Mouse (Mus musculus): Measurements from ENCODE around the gene Pard3.

The Pard3 gene

DNA sequence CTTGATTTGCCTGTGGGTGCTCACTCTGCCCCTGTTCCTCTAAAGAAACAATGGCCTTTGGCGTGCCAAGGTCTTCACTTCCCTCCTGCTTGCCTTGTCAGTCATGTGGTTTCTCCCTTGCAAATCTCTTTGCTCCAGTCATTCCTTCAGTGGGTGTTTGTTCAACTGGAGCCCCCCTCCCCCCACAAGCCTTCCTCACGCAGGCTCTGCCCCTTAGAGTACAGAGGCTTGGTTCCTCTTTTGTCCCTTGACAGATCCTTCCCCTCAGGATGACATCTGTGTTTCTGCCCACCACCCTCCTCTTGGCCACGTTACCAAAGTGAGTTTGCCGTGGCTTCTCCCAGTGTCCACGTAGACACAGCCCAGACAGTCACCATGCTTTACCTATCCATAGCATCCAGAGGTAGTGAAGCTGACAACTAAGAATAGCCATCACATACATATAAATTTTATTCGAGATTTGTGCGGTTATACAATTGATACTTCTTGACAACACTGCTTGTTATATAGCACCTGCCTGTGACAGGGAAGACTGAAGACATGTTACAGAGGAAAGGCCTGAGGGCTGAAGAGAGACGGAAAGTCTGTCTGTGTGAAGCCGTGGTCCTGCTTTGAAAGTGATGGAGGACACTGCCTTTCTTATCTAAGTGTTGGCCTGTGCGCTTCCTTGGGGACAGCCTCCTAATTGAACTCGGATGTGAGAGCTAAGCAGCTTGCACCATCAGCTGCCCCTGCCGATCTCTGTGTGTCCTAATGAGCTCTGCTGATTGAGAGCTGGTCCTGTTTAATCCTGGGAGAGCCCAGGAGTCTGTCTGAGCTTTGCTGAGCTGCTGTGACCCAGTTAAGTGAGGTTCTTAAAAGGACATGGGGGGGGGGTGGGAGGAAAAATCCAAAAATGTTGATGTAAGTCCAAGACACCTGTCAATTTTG is 266.8 kb downstream of the Pard3 start:
- in situ Hi-C loops (cut with MboI, MseI) = no loop called here

DNA sequence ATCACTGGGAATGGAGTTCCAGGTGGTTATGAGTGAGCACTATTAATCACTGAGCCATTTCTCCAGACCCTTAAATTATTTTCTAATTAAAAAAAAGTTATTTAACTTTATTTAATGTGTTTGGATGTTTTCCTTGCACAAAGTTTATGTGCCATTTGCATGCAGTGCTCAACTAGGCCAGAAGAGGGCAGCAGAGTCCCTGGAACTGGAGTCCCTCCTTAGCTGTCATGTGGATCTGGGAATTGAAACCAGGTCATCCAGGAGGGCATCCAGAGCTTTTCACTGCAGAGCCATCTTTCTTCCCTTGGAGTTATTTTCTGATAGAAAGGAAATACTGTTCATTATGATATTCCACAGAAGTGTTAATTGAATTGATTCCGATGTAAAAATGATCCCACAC is 268.1 kb downstream of the Pard3 start:
- in situ Hi-C loops (cut with MboI, MseI) = no loop called here

DNA sequence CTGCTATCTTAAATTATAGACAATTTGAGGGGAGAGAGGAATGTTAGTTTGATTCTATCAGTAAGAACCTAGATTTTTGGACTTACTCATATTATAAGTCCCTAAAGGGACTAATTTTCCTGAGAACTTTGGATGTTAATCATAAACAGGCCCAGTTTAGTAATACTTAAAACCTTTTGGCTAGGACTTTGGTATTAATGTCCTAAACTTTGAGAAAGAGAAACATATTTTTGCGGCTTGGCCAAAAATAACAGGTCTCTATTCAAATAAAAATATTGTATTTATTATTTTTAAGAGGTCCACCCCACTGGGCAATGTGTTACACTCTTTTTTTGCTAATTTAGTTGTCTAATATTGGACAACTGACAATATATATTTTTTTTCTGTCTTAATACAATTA is 271.5 kb downstream of the Pard3 start:
- in situ Hi-C loops (cut with MboI, MseI) = no loop called here

DNA sequence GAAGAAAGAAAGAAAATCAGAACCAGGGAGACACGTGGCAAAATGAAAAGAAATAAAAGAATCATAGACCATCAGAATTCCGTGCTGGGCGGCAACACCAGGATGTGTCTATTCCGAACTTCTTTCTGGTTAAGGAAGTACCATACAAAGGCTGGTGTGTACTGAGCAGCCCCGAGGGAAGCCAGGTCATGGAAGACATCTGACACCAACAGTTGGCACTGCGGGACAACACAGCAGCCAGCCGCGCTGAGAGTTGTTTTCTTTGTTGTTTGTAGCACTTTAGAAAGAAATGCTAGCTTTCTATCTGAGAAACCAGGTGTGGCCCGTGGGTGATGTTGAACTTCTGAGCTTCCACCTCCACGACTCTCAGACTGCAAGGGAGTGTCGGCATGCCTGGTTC is 274.5 kb downstream of the Pard3 start:
- in situ Hi-C loops (cut with MboI, MseI) = no loop called here

DNA sequence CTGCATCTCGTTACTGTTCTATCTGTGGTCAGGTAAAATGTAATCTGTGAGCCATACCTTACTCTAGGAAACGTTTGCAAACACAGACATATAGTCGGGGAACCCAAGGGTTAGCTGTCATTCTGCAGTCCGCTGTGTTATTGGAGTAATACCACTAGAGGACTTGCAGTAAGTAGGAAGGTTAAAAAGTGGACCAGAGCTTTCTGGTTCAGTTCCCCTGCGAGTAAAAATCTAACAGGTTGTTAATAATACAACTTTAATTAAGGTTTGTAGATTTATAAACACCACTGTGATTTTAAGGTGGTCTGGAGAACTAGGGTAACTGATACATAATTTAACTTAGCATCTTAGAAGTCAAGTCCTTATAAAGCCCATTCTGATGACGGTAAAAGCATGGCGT is 277.4 kb downstream of the Pard3 start:
- in situ Hi-C loops (cut with MboI, MseI) = loop anchor here (10.0 kb wide), 1 partner anchor 526 kb away; no protein-coding TSS in a partner anchor

DNA sequence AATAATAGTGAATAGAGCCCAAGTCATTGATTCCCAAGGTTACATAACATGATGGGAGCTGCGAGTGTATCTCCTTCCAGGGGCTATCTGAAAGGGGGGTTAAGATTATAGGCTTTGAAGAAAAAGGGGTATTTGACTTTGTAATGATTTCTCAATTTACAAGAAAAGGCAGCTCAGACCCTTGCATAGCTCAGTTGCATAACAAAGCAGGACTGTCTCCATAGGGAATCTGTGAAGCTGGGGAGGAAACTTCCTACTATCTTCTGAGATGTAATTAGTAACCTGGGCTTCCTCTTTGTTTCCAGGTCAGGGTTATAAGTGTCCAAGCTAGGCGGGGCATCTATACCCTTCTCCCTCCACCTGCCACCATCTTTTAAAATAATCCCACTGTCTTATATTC is 279.4 kb downstream of the Pard3 start:
- in situ Hi-C loops (cut with MboI, MseI) = loop anchor here (10.0 kb wide), 1 partner anchor 528 kb away; no protein-coding TSS in a partner anchor

DNA sequence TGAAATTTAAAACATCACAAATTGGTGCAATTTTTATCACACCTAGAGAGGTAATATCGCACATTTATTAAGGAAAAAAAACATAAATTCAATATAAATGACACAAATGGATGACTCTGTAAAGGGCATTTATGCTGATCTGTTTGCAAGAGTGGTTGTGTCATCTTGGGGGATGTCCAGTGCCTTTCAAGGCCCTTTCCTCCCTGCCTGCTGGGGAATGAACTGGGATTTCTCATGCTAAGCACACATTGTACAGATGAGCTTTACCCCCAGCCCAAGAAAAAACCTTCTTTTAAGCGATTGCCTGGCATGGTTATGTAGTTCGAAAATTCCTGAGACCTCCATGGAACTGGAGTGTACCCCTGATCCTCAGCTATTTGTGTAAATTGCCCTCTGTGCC is 280.7 kb downstream of the Pard3 start:
- in situ Hi-C loops (cut with MboI, MseI) = loop anchor here (10.0 kb wide), 1 partner anchor 530 kb away; no protein-coding TSS in a partner anchor

DNA sequence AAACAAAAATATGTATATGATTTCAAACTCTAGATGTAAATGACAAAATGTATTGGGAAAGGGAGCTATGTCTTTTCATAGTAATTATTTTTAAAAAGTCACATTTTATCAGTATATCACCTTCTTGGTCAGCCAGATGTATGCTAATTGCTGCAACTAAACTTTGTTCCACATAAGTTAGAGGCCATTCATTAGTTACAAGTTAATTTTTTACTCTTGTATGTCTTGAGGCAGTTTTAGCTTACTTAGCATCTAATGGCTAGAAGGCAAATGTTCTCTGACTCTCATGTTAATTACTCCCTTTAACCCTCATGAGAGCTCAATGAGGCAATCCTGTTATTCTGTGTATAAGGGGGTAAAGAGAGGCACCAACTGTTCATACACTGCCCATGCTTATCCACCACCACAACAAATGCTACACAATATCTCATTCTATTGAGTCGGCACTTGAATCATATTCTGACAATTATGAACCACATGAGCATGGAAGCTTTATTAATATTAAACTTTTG is 282.3 kb downstream of the Pard3 start:
- in situ Hi-C loops (cut with MboI, MseI) = loop anchor here (10.0 kb wide), 1 partner anchor 531 kb away; no protein-coding TSS in a partner anchor

DNA sequence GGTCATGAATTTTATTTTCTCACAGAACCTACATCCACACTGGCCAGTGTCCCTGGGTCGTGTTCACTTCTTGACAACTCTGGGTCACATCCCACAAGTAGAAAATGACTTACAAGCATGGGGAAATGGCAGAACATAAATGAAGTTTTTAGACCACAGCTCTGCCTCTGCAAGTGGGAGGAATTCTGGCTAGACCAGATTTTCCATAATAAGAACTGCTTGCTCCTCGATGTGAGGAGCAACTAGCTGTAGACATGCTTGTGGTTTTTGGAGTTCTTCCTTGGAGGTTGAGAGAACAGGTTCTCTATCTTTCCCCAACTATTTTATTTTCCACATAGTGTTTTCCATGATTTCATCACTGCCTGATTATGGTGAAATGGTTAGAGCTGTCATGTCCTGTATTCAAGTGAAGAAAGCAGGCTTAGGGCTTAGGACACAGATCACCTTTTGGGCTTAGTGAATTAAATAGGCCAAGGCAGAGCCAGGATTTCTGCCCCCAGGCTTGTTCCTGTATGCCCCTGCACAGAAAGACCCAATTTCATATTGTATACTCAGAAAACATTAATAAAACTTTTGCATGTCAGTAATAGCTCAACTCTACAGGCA is 284.3 kb downstream of the Pard3 start:
- in situ Hi-C loops (cut with MboI, MseI) = loop anchor here (10.0 kb wide), 1 partner anchor 533 kb away; no protein-coding TSS in a partner anchor

DNA sequence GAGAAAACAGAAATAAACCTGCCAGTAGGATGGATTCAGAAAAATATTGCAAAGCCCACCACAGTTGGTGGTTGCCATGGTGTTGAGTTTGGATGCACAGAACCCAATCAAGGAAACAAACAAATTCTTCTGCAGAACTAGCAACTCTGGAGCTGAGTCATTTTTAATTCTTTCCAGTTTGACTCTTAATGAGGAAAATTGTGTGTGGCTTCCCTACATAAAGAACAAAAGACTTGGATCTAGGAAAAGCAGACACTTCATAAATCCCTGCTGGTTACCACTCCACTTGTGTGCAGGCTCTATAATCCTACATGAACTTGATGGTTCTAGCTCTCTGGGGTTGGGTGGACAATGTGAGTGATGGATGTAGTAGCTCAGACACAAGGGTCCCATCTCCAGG is 298.1 kb downstream of the Pard3 start:
- in situ Hi-C loops (cut with MboI, MseI) = no loop called here

DNA sequence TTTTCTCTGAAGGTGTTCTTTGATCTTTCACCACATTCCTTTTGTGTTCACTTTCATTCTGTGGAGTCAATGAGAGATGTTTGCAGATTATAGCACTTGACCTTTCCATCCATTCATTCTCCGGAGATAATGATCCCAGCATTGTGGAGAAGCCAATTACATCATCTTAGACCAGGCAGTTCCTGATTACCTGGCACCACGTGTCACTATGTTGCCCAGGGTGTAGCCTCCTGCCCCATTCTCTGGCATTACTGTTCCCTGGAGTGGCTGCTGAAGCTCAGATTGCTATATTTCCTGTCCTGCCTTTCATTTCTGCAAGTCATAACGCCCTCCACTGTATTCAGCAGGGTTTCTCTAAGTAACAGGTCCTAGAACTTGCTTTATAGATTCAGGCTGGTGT is 304.7 kb downstream of the Pard3 start:
- in situ Hi-C loops (cut with MboI, MseI) = no loop called here

DNA sequence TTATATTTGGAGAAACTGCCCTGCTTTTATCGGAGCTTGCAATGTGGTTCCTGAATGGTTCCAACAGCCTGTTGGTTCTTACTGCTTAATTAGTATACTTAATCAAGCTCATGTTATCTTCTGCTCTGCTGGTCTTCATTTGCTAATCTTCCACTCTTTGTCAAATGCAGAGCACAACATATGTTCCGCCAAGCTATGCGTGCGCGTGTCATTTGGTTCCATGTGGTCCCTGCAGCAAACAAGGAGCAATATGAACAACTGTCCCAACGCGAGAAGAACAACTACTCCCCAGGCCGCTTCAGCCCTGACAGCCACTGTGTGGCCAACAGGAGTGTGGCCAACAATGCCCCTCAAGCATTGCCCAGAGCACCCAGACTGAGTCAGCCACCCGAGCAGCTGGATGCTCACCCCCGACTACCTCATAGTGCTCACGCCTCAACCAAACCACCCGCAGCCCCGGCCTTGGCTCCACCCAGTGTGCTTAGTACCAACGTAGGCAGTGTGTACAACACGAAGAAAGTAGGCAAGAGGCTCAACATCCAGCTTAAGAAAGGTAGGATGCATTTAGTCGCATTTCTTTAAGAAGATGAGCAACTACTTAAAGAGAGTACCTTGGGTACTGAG is 307.7 kb downstream of the Pard3 start:
- in situ Hi-C loops (cut with MboI, MseI) = no loop called here

DNA sequence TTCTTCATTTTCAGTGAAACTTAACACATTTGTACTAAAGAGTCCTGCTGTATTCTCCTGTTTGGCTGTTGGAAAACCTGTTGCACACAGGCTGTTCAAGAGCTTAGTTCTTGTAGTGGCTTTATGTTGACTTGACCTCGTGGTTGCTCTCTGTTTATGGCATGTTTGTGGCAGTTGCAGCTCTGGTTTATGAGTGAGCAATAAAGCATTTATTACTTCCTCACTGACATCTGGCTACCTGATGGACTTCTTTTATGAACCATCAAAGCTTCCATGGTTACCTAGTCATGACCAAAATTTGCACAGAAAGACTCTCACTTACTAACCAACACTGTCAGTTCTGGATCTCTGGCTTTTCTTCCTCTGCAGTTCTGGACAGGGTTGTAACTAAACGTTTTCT is 314.1 kb downstream of the Pard3 start:
- in situ Hi-C loops (cut with MboI, MseI) = no loop called here

DNA sequence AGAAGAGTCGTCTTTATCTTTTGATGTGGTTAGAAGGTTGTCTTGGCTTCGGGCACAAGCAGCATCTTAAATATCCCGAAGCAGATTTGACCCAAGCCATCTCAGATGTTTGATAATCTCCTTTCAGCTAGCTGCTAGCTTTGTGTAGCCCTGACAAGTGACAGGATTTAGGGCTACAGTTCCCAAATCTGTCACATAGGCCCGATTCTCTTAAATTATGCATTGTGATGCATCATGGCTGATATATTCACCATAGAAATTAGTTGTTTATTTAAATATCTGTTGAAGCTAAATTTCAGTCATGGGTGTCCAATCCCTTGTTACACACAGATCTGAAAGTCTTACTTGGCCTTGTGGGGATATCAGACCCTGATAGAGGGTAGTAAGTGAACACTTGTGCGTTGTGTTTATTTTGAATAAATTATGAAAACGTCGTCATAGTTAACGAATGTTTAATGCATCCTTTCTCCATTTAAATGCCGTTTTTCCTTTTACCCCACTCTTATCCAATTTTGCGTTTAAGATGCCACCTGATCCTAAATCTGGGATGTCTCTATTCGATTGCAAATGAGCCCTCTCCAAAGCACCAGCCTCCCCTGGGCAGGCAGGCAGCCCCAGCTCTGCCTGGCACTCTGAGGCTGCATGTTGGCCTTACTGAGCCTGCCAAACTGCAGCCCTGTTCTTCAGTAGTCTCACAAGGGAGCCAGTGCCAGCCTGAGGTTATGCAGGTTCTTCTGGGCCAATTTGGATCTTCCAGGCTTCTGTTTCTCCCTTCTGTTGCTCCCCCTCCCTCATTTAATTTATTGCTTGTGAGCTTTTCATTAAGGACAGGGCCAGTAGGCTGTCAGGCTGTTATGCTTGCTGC is 315.5 kb downstream of the Pard3 start:
- in situ Hi-C loops (cut with MboI, MseI) = no loop called here

DNA sequence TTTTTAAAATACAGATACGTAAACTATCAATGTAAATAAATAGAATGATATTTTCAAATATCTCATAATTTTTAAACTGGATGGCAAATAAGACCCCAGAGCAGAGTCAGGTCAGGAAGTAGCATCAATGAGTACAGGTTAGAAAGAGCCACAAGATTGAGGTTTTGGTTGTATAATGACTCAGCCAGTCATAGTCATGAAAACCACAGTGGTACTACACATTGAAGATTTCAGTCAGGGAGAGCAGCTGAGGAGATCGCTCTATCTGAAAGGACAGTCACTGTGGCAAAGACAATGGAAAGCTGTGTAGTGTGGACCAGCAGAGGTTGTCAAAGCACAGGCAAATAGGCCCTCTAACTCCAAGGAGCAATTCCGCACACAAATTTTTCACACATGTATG is 317.6 kb downstream of the Pard3 start:
- in situ Hi-C loops (cut with MboI, MseI) = no loop called here

DNA sequence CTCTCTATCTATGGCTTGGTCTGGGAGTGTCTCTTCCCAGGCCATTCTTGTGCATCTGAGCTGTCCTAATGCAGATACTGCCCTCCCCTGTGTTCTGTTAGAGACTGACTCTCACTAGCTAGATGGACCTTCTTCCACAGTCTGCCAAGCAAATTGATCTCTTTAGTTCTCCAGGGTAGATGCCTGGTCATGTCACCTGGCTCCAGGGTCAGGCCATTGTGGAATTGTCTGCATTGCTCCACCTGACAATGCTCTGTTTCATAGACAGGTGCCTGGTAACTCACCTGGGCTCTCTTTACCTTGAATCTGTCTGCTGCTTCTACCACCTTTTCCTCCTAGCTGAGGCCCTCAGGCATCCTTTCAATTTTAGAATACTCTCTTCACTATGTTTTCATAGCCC is 329.0 kb downstream of the Pard3 start:
- in situ Hi-C loops (cut with MboI, MseI) = no loop called here

DNA sequence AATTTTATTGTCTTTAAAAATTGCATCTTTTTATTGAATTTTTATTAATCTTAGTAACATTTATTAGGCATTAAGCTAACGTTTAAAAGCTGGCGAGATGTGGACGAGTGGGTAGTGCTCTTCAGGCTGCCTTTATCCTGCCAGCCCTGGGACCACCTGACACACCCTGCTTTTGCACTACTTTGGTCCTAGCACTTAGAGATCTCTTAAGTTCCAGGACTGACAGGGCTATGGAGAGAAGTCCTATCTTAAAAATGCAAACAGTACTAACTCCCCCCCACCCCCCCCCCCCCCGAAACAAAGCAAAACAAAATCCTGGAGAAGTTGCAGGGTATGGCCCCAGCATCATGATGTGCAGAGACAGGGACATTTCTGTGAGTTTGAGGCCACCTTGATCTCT is 331.8 kb downstream of the Pard3 start:
- in situ Hi-C loops (cut with MboI, MseI) = no loop called here

DNA sequence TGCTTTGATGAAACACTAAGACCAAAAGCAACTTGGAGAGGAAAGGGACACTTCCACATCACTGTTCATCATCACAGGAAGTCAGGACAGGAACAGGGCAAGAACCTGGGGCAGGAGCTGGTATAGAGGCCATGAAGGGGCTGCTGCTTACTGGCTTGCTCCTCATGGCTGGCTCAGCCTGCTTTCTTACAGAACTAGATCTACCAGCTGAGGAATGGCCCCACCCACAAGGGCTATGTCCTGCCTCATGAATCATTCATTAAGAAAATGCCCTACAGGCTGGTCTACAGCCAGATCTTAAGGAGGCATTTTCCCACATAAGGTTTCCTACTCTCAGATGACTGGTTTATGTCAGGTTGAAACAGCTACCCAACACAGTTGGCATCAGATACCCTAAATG is 342.1 kb downstream of the Pard3 start:
- in situ Hi-C loops (cut with MboI, MseI) = no loop called here

DNA sequence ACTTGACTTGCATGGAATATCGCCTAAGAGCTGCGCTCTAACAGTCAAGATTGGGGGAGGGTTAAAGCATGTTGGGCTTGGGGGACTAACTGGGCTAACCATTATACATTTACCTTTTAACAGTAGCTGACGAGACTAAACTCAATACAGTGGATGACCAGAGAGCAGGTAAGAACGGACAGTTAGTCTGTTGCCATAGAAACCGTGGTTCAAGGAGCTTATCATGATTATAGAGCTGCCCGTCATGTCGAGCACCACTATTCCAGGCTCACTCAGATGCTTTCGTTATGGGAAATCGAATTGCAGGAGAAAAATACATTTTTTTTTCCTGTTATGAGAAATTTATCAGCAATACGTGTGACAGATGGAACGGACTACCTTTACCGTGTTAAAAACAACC is 346.9 kb downstream of the Pard3 start:
- in situ Hi-C loops (cut with MboI, MseI) = no loop called here

DNA sequence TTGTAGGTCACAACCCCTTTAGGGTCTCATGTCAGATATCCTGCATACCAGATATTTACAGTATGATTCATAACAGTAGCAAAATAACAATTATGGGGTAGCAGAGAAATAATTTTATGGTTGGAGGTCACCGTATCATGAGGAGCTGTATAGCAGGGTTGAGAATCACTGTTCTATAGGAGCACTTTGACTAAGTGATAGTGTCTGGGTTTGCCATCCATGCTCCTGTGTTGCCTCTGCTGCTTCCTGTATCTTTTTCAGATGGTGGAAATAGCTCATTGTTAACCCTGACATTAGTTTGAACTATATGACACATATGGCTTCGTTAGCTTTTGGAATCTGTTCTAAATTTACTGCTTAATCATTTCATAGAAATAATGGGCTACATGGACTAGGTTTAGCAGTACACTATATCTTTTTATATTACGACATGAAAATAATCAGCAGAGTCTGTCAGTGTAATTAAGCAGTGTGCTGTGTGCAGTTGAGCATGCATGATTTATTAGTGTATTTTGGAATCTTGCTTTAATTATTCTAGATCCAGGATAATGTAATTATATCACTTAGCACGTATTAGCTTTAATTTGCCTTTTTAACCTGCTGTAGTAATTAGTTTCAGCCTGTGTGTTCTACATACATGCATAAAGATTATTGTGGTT is 347.6 kb downstream of the Pard3 start:
- in situ Hi-C loops (cut with MboI, MseI) = no loop called here

DNA sequence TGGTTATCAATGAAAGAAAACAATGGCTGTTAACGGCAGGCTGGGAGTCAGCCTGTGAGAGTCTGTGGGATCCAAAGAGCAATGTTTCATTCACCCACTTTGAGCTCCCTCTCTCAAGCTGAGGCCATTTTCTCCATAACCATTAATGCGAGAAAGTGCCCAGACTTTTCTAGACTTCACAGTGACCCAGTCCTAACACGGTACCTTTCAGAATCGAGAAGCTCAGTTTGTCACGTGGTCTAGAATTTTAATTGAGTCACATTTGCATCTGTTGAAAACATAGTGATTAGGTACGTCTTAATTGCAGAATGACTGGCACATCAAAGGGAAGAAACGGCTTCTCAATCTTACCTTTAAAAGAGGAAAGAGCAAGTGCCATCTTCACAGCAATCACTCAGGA is 359.3 kb downstream of the Pard3 start:
- in situ Hi-C loops (cut with MboI, MseI) = loop anchor here (10.0 kb wide), 1 partner anchor 308 kb away; no protein-coding TSS in a partner anchor
